Mouse (Mus musculus): ENCODE data around the gene Itga1. TPM values are rescaled to one million over a fixed set of nuclear protein-coding genes. Genes with fewer than 3 reads are reported as not detected.

Itga1 gene
- total and polyA plus RNA-seq, 3 experiments: not detected

GRCm38 (mm10) chr13:114987668-114988067, 114.1 kb downstream of the Itga1 start:
- no peak for DNase-seq (ENCODE audit: low read depth, low spot score)
- Histone ChIP-seq H3K9me3 (replicated peaks; ENCODE audit: insufficient read depth, low read length) (no peaks in the 10 kb centered on the region), H3K36me3 (ENCODE audit: control insufficient read depth in 1 of 2, insufficient read depth in 2 of 2, low read length in 2 of 2) (no peaks in the 10 kb centered on the region), H3K9ac (ENCODE audit: control insufficient read depth, low read depth, low read length, poor library complexity, severe bottlenecking) (no peak overlapping the region), H3K27ac (ENCODE audit: control insufficient read depth, low read depth, low read length) (no peak overlapping the region), H3K27me3 (ENCODE audit: control insufficient read depth in 1 of 2, insufficient read depth in 2 of 2, low read length in 2 of 2) (no peaks in the 10 kb centered on the region; a peak in 1 of 4 replicates), H3K4me1 (ENCODE audit: control insufficient read depth in 1 of 2, insufficient read depth in 2 of 2, low read length in 2 of 2) (no peaks in the 10 kb centered on the region), H3K79me2 (ENCODE audit: control insufficient read depth, insufficient read depth, low read length, poor library complexity) (no peaks in the 10 kb centered on the region), H3K4me3 (ENCODE audit: control insufficient read depth in 1 of 2, insufficient read depth in 1 of 2, low read depth in 2 of 2, low read length in 2 of 2) (no peak overlapping the region)
- TF ChIP-seq MYC (IDR thresholded peaks at IDR 0.05; ENCODE audit: low read depth, low read length) (no peak), UBTF (IDR thresholded peaks at IDR 0.05; ENCODE audit: borderline replicate concordance, insufficient read depth, low read depth, low read length) (no peak), ZC3H11A (IDR thresholded peaks at IDR 0.05; ENCODE audit: low read depth, low read length) (no peak), CHD2 (IDR thresholded peaks at IDR 0.05; ENCODE audit: low read length) (no peak)

- H3K9ac ChIP-seq (ENCODE audit: control insufficient read depth, low read depth, low read length, poor library complexity, severe bottlenecking): no peak overlapping the region
- no peaks in the 10 kb centered on the region for H3K79me2 ChIP-seq (ENCODE audit: control insufficient read depth, insufficient read depth, low read length, poor library complexity)
- H3K4me3 ChIP-seq (ENCODE audit: control insufficient read depth in 1 of 2, insufficient read depth in 1 of 2, low read depth in 2 of 2, low read length in 2 of 2): no peak overlapping the region
- H3K27me3 ChIP-seq (ENCODE audit: control insufficient read depth in 1 of 2, insufficient read depth in 2 of 2, low read length in 2 of 2): no peaks in the 10 kb centered on the region; a peak in 1 of 4 replicates
- no peak overlapping the region for H3K27ac ChIP-seq (ENCODE audit: control insufficient read depth, low read depth, low read length)
- H3K4me1 ChIP-seq (ENCODE audit: control insufficient read depth in 1 of 2, insufficient read depth in 2 of 2, low read length in 2 of 2): no peaks in the 10 kb centered on the region
- TF ChIP-seq SMC3 (IDR thresholded peaks at IDR 0.05; ENCODE audit: low read depth, low read length) (peak; percentile 12; the same call in 1 of the 2 replicates), RAD21 (IDR thresholded peaks at IDR 0.05; ENCODE audit: low read depth, low read length) (peak; percentile 5), USF2 (IDR thresholded peaks at IDR 0.05; ENCODE audit: borderline replicate concordance in 1 of 2, insufficient read depth in 1 of 2, low read depth in 1 of 2, low read length in 2 of 2) (no peak), CTCF (IDR thresholded peaks at IDR 0.05 in 2 of 3, conservative IDR thresholded peaks at IDR 0.05 in 1 of 3; ENCODE audit: control insufficient read depth in 1 of 3, insufficient read depth in 1 of 3, low read depth in 2 of 3, low read length in 3 of 3, poor library complexity in 1 of 3, severe bottlenecking in 1 of 3) (peak in 1 of 3 experiments; percentile 25; a peak in 2 of 6 replicates)
- no peak for DNase-seq (ENCODE audit: low read depth, low spot score)
- no peaks in the 10 kb centered on the region for H3K36me3 ChIP-seq (ENCODE audit: control insufficient read depth in 1 of 2, insufficient read depth in 2 of 2, low read length in 2 of 2)
- H3K9me3 ChIP-seq (replicated peaks; ENCODE audit: insufficient read depth, low read length): no peaks in the 10 kb centered on the region
Observed at GRCm38 (mm10) chr13:114987161-114987560, 114.6 kb downstream of the Itga1 start.

GRCm38 (mm10) chr13:114984658-114985057, 117.1 kb downstream of the Itga1 start:
- DNase-seq (ENCODE audit: low read depth, low spot score): peak; percentile 30
- TF ChIP-seq MAFK (IDR thresholded peaks at IDR 0.05; ENCODE audit: borderline replicate concordance, low read depth, low read length) (no peak), GATA1 (IDR thresholded peaks at IDR 0.05; ENCODE audit: low read depth, low read length) (0 out of 2 replicates have a peak, but pooled peaks have one; percentile 36), EP300 (IDR thresholded peaks at IDR 0.05; ENCODE audit: low read depth in 1 of 2, low read length in 2 of 2) (peak; percentile 54 to 72), JUND (IDR thresholded peaks at IDR 0.05; ENCODE audit: low read depth, low read length) (peak; percentile 11; the same call in 1 of the 2 replicates)

More at GRCm38 (mm10) chr13:114984658-114985057, 117.1 kb downstream of the Itga1 start:
- no peaks in the 10 kb centered on the region for H3K36me3 ChIP-seq (ENCODE audit: control insufficient read depth in 1 of 2, insufficient read depth in 2 of 2, low read length in 2 of 2)
- H3K27ac ChIP-seq (ENCODE audit: control insufficient read depth, low read depth, low read length): no peak overlapping the region
- no peaks in the 10 kb centered on the region for H3K27me3 ChIP-seq (ENCODE audit: control insufficient read depth in 1 of 2, insufficient read depth in 2 of 2, low read length in 2 of 2)
- no peaks in the 10 kb centered on the region for H3K79me2 ChIP-seq (ENCODE audit: control insufficient read depth, insufficient read depth, low read length, poor library complexity)
- H3K4me1 ChIP-seq (ENCODE audit: control insufficient read depth in 1 of 2, insufficient read depth in 2 of 2, low read length in 2 of 2): no peaks in the 10 kb centered on the region
- no peak overlapping the region for H3K4me3 ChIP-seq (ENCODE audit: control insufficient read depth in 1 of 2, insufficient read depth in 1 of 2, low read depth in 2 of 2, low read length in 2 of 2)
- no peak overlapping the region for H3K9ac ChIP-seq (ENCODE audit: control insufficient read depth, low read depth, low read length, poor library complexity, severe bottlenecking)
- no peaks in the 10 kb centered on the region for H3K9me3 ChIP-seq (replicated peaks; ENCODE audit: insufficient read depth, low read length)
